Mouse (Mus musculus): Measurements from ENCODE around the gene 2300003K06Rik. TPM values are rescaled to one million over a fixed set of nuclear protein-coding genes. Genes with fewer than 3 reads are reported as not detected.
"Not testable (repeated sequence)": the region's sequence is repeated elsewhere in the genome, so short reads cannot be mapped to it uniquely, and the experiment has no call there.

The 2300003K06Rik gene
- polyA plus RNA-seq, 1 experiment from 2014 or later: not detected

GRCm38 (mm10) chr11:99798832-99799231 lies 39.0 kb downstream of the 2300003K06Rik start, which contains the start of gene Gm11569:
TSS of gene Gm11569 (minus strand) at chr11:99798932.
- not testable (repeated sequence) for H3K4me3 ChIP-seq; H3K4me1 ChIP-seq; H3K27me3 ChIP-seq (ENCODE audit: poor library complexity, severe bottlenecking); H3K36me3 ChIP-seq (replicated peaks); DNase-seq (ENCODE audit: extremely low spot score, low spot score); H3K9me3 ChIP-seq; H3K27ac ChIP-seq
- WGBS: no CpG with 5 or more reads among the region's 1 CpGs

- WGBS: 92% methylated on average over 2 of the region's 2 CpGs
- no peak within 1 kb of the TSS for H3K27ac ChIP-seq
- no peaks in the 10 kb centered on the region for H3K36me3 ChIP-seq (replicated peaks)
- no peaks in the 10 kb centered on the region for H3K4me1 ChIP-seq
- DNase-seq (ENCODE audit: extremely low spot score, low spot score): no peak
- no peaks in the 10 kb centered on the region for H3K27me3 ChIP-seq (ENCODE audit: poor library complexity, severe bottlenecking)
- H3K9me3 ChIP-seq: no peaks in the 10 kb centered on the region
- no peak within 1 kb of the TSS for H3K4me3 ChIP-seq
Observed at GRCm38 (mm10) chr11:99793367-99793766, 44.5 kb downstream of the 2300003K06Rik start, which contains the start of gene Gm11596. TSS of gene Gm11596 (minus strand) at chr11:99793467.

Other genes starting within 250 kb of the 2300003K06Rik start
- gene Krtap1-3, start 246.7 kb downstream of the 2300003K06Rik start, polyA plus RNA-seq (2016; fragmentation: Nextera tagmentation; extraction: Ambion mirVana): not detected in 2 replicates
- gene Krtap9-3, start 240.0 kb downstream of the 2300003K06Rik start, polyA plus RNA-seq (2016; fragmentation: Nextera tagmentation; extraction: Ambion mirVana): not detected in 2 replicates
- gene Gm11938, start 234.8 kb downstream of the 2300003K06Rik start, polyA plus RNA-seq (2016; fragmentation: Nextera tagmentation; extraction: Ambion mirVana): not detected in 2 replicates
- gene Gm11937, start 227.9 kb downstream of the 2300003K06Rik start, polyA plus RNA-seq (2016; fragmentation: Nextera tagmentation; extraction: Ambion mirVana): not detected in 2 replicates
- gene Krtap2-4, start 223.2 kb downstream of the 2300003K06Rik start, polyA plus RNA-seq (2016; fragmentation: Nextera tagmentation; extraction: Ambion mirVana): not detected in 2 replicates
- not detected in 2 replicates for gene Gm11562, start 217.6 kb downstream of the 2300003K06Rik start, polyA plus RNA-seq (2016; fragmentation: Nextera tagmentation; extraction: Ambion mirVana)
- not detected in 2 replicates for gene Krtap4-1, start 209.8 kb downstream of the 2300003K06Rik start, polyA plus RNA-seq (2016; fragmentation: Nextera tagmentation; extraction: Ambion mirVana)
- not detected in 2 replicates for gene Krtap4-2, start 203.0 kb downstream of the 2300003K06Rik start, polyA plus RNA-seq (2016; fragmentation: Nextera tagmentation; extraction: Ambion mirVana)
- gene Krtap4-7, start 194.0 kb downstream of the 2300003K06Rik start, polyA plus RNA-seq (2016; fragmentation: Nextera tagmentation; extraction: Ambion mirVana): not detected in 2 replicates
- not detected in 2 replicates for gene Gm11555, start 187.8 kb downstream of the 2300003K06Rik start, polyA plus RNA-seq (2016; fragmentation: Nextera tagmentation; extraction: Ambion mirVana)
- not detected in 2 replicates for gene Gm11563, start 179.1 kb downstream of the 2300003K06Rik start, polyA plus RNA-seq (2016; fragmentation: Nextera tagmentation; extraction: Ambion mirVana)
- not detected in 2 replicates for gene Krtap4-6, start 172.1 kb downstream of the 2300003K06Rik start, polyA plus RNA-seq (2016; fragmentation: Nextera tagmentation; extraction: Ambion mirVana)
- gene Gm14190, start 147.3 kb downstream of the 2300003K06Rik start, polyA plus RNA-seq (2016; fragmentation: Nextera tagmentation; extraction: Ambion mirVana): not detected in 2 replicates
- gene Gm14180, start 103.8 kb downstream of the 2300003K06Rik start, polyA plus RNA-seq (2016; fragmentation: Nextera tagmentation; extraction: Ambion mirVana): not detected in 2 replicates
- not detected in 2 replicates for gene Gm11595, start 65.2 kb downstream of the 2300003K06Rik start, polyA plus RNA-seq (2016; fragmentation: Nextera tagmentation; extraction: Ambion mirVana)
- not detected in 2 replicates for gene Krtap4-8, start 57.4 kb downstream of the 2300003K06Rik start, polyA plus RNA-seq (2016; fragmentation: Nextera tagmentation; extraction: Ambion mirVana)
- not detected in 2 replicates for gene Krtap4-9, start 52.9 kb downstream of the 2300003K06Rik start, polyA plus RNA-seq (2016; fragmentation: Nextera tagmentation; extraction: Ambion mirVana)
- not detected in 2 replicates for gene Gm11596, start 44.6 kb downstream of the 2300003K06Rik start, polyA plus RNA-seq (2016; fragmentation: Nextera tagmentation; extraction: Ambion mirVana)
- not detected in 2 replicates for gene Gm11569, start 39.1 kb downstream of the 2300003K06Rik start, polyA plus RNA-seq (2016; fragmentation: Nextera tagmentation; extraction: Ambion mirVana)
- gene Gm11554, start 33.6 kb downstream of the 2300003K06Rik start, polyA plus RNA-seq (2016; fragmentation: Nextera tagmentation; extraction: Ambion mirVana): not detected in 2 replicates
- not detected in 2 replicates for gene Krtap4-13, start 28.2 kb downstream of the 2300003K06Rik start, polyA plus RNA-seq (2016; fragmentation: Nextera tagmentation; extraction: Ambion mirVana)
- gene Gm11564, start 22.4 kb downstream of the 2300003K06Rik start, polyA plus RNA-seq (2016; fragmentation: Nextera tagmentation; extraction: Ambion mirVana): not detected in 2 replicates
- not detected in 2 replicates for gene Krtap4-16, start 13.5 kb upstream of the 2300003K06Rik start, polyA plus RNA-seq (2016; fragmentation: Nextera tagmentation; extraction: Ambion mirVana)
- not detected in 2 replicates for gene Gm11568, start 19.9 kb upstream of the 2300003K06Rik start, polyA plus RNA-seq (2016; fragmentation: Nextera tagmentation; extraction: Ambion mirVana)
- gene Gm11559, start 26.4 kb upstream of the 2300003K06Rik start, polyA plus RNA-seq (2016; fragmentation: Nextera tagmentation; extraction: Ambion mirVana): not detected in 2 replicates
- not detected in 2 replicates for gene Krtap9-1, start 35.3 kb upstream of the 2300003K06Rik start, polyA plus RNA-seq (2016; fragmentation: Nextera tagmentation; extraction: Ambion mirVana)
- not detected in 2 replicates for gene Gm11567, start 41.1 kb upstream of the 2300003K06Rik start, polyA plus RNA-seq (2016; fragmentation: Nextera tagmentation; extraction: Ambion mirVana)
- gene Krtap31-1, start 69.9 kb upstream of the 2300003K06Rik start, polyA plus RNA-seq (2016; fragmentation: Nextera tagmentation; extraction: Ambion mirVana): not detected in 2 replicates
- not detected in 2 replicates for gene Gm11565, start 76.7 kb upstream of the 2300003K06Rik start, polyA plus RNA-seq (2016; fragmentation: Nextera tagmentation; extraction: Ambion mirVana)
- not detected in 2 replicates for gene Krtap31-2, start 98.2 kb upstream of the 2300003K06Rik start, polyA plus RNA-seq (2016; fragmentation: Nextera tagmentation; extraction: Ambion mirVana)
- not detected in 2 replicates for gene Krtap9-5, start 110.4 kb upstream of the 2300003K06Rik start, polyA plus RNA-seq (2016; fragmentation: Nextera tagmentation; extraction: Ambion mirVana)
- not detected in 2 replicates for gene Krtap29-1, start 141.0 kb upstream of the 2300003K06Rik start, polyA plus RNA-seq (2016; fragmentation: Nextera tagmentation; extraction: Ambion mirVana)
- not detected in 2 replicates for gene Krtap16-1, start 148.5 kb upstream of the 2300003K06Rik start, polyA plus RNA-seq (2016; fragmentation: Nextera tagmentation; extraction: Ambion mirVana)
- gene Krtap17-1, start 155.9 kb upstream of the 2300003K06Rik start, polyA plus RNA-seq (2016; fragmentation: Nextera tagmentation; extraction: Ambion mirVana): not detected in 2 replicates
- gene Krt33a, start 178.1 kb upstream of the 2300003K06Rik start, polyA plus RNA-seq (2016; fragmentation: Nextera tagmentation; extraction: Ambion mirVana): not detected in 2 replicates
- not detected in 2 replicates for gene Krt33b, start 191.8 kb upstream of the 2300003K06Rik start, polyA plus RNA-seq (2016; fragmentation: Nextera tagmentation; extraction: Ambion mirVana)
- not detected in 2 replicates for gene Krt34, start 203.5 kb upstream of the 2300003K06Rik start, polyA plus RNA-seq (2016; fragmentation: Nextera tagmentation; extraction: Ambion mirVana)
- not detected in 2 replicates for gene Krt31, start 212.5 kb upstream of the 2300003K06Rik start, polyA plus RNA-seq (2016; fragmentation: Nextera tagmentation; extraction: Ambion mirVana)